Mouse (Mus musculus) spleen, adult 12 weeks (tissue): ENCODE data around the gene Fam129b.

Experiments used
- DNase-seq: peaks from one replicate; pipeline ENCODE4 v3.0.0; 2022; ENCODE audit warnings: low spot score

Gene Fam129b

GRCm38 (mm10) chr2:32860799-32861198, 15.1 kb upstream of the Fam129b start:
- no peak for DNase-seq

GRCm38 (mm10) chr2:32863317-32863716, 12.6 kb upstream of the Fam129b start:
- DNase-seq: no peak

- DNase-seq: no peak
Observed at GRCm38 (mm10) chr2:32864755-32865154, 11.2 kb upstream of the Fam129b start.

DNA sequence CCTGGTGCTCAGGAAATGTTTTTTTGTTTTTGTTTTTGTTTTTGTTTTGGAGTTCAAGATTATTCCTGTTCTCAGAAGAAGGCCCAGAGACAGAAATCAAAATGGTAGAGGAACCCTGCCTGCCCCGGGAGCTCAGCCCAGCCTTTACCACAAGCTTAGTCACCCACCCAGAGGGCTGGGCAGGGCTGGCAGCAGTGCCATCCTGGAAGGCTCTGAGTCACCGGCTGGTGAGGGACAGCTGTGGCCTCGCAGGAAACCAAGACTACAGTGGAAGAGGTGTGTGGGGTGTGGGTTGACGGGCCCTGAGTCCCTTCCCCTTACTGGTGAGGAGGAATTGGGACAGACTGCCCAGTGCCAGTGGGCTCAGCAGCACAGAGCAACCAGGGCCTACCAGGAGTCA, 8.6 kb upstream of the Fam129b start:
- no peak for DNase-seq

DNA sequence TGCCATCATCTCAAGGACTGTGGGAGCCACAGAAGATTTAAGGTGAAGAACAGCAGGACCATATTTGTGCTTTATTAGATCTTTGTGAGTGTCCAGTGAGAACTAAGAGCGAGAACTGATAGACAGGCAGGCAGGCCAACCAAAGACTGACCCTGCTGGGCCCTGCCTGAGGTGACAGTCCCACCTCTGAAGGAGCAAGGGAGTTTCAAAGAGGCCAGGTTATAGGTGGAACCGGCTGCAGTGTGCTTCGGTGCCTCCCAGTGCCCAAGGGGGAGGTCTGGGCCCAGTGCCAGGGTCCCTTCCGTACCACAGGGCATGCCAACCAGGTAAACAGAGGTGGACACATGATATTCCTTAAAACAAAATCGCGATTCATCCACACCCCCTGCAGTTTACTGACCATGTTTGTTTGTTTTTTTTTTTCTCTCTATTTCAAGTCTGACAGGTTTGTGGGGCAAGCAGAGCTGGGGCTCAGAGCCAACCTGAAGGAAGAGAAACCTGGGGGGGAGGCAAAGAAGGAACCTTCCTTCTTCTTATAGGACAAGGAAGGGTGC, 6.1 kb upstream of the Fam129b start:
- no peak for DNase-seq

DNA sequence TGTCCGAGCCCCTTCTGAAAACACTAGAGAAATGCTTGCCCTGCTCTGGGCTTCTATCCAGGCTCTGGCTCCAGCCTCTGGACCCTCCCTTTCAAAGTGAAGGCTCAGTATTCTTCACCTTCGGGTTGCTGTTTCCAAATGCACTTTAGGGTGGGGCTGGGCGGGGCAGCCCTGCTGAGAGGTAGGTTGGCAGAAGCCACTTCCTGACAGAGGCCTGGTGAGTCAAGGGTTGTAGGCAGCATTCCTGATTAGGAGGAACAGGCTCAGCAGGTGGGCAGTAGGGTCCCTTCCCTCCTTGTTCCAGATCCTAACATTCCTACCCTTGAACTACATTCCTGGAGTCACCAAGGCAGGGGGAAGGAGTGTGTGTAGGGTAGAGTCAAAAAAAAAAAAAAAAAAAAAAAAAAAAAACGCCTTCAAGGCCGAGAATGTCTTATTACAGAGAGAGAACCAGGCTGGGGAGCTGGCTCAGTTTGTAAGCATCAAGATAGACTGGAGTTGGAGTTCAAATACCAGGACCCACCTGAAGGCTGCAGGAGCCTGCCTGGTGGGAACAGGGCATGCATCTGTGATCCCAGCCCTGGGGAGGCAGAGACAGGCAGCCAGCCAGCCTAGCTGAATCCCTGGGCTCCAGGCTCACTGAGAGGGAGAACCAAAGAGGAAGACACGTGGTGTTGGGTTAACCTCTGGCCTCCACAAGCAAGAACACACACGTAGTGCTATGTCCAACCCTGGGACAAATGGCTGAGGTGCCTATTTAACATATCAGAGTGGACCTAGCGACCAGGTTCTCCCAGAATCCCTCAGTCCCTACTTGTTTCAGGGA, 5.4 kb upstream of the Fam129b start:
- no peak for DNase-seq

GRCm38 (mm10) chr2:32874070-32874469, 1.8 kb upstream of the Fam129b start:
- DNase-seq: no peak

- DNase-seq: no peak
Observed at GRCm38 (mm10) chr2:32874951-32875674, 801 bp upstream of the Fam129b start.

GRCm38 (mm10) chr2:32876490-32877302, 782 bp downstream of the Fam129b start:
- no peak for DNase-seq

DNA sequence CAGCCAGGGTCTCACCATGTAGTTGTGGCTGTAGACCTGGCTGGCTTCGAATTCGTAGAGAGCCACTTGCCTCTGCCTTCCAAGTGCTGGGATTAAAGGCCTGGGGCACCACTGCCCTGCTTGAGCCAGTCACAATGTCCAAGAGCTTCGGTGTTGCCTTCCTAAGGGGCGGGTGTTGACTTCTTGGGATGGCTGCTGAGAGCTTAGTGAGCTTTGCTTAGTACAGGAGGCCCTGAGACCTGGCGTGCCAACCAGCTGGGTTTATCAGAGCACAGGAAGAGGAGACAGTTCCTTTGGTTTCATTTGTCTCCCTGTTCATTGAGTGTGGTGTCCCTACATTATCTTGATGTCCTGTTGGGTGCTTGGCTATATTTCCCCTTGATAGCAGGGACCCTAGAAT, 1.4 kb downstream of the Fam129b start:
- DNase-seq: no peak

DNA sequence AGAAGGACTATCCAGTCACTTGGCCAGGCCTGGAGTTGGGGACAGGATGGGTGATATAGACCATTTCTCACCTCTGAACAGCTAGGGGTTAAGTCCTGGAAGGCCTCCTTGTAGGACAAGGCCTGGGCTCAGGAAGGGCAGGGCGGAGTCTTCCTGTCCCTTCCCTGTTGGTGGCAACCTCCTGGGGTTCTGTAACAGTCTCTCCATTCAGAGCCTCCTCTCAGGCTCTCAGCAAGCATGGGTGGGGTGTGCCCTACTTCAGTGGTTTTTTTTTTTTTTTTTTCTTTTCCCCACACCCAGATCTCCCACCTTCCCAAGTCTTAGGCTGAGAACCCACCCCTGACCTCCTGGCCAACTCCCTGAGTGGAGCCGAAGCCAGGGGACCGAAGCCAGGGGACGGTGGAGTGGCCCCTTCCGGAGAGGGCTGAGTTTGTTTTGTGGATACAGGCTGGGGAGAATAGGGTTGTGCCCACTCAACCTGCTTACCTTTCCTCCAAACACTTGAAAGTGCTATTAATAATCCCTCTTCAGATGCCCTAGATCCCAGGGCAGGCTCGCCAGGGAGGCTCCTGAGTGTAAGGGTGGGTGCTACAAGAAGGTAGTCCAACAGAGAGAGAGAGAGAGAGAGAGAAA, 2.0 kb downstream of the Fam129b start:
- no peak for DNase-seq

DNA sequence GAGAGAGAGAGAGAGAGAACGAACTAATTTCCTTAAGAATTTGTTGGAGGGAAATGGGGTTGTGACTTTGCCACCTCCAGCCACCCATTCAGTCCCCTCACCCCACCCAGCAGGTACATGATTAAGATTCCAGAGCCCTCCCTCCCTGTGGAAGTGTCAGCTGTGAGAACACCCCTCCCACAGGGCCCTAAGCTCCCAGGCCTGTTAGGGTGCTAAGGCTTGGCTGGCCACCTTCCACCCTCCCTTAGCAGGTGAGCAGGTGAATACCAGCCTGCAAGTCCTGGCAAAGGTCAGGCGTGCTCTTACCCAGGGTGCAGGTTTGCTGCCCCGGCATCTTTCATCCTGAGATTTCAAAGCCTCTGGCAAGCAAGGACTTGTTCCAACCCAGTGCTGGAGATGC, 2.5 kb downstream of the Fam129b start:
- DNase-seq: no peak

DNA sequence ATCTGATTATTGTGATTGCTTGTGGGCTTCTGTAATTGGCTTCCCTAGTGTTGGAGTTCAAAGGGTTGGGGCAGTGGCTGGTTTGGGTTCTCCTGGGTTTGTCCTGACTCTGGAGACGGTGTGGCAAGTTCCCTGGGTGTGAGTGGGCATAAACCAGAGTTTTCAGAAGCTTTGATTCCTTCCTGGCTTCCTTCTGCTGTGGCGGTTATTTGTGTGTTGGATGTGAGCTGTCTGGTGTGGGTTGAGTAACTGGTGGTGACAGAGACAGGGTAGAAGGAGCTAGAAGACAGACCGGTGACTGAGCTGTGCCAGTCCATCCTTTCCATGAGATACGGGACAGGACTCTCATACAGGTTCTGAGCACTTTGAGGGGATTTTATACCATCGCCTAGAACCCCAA, 3.7 kb downstream of the Fam129b start:
- no peak for DNase-seq

GRCm38 (mm10) chr2:32881054-32881453, 5.1 kb downstream of the Fam129b start:
- no peak for DNase-seq

DNA sequence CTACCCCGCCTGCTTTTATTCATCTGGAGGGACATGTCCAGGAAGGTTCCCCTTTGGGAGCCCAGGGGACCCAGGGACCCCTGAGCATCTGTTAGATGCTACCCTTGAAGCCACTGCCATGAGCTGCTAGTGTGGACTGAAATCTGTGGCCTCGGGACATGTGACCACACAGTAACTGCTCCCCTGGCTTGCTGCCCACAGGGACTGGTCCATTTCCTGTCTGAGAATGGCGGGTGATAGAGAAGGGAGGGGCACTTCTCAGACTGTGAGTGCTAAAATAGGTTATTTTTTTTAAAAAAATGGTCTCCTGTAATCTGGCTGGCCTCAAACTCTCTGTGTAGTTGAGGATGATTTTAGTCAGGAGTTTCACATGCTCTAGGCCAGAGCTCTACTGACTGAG, 5.8 kb downstream of the Fam129b start:
- DNase-seq: no peak

DNA sequence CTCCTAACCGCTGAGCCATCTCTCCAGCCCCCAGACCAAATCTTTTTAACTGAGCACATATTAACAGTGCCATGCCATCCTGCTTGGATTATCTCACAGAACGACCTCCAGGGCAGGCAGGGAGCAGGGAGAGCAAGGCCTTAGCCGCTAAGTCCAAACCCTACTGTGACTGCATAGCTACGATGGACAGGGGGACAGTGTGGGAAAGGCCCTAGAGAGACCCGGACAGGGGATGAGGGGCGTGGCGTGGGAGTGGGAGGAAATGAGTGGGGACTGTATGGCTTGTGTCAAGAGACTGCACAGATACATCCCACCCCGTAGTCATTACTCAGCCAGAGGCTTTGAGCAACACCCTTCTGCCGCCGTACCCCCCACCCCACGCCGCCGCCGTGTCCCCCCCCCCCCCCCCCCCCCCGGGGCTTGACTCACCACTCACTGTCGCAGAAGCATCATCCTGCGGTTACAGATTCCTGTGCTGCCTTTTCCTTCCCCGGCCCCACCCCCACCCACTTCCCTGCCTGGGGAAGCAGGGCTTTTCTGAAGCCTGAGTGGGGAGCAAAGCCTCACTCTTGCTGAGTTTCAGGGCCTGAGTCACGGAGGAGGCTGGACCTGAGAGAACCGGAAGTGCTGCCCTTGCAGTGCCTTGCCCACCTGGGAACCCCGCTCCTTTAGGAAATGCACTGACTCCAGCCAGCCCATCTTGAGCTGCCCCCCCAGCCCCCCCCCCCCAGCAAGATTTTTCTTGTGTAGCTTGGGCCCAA, 6.5 kb downstream of the Fam129b start:
- no peak for DNase-seq

DNA sequence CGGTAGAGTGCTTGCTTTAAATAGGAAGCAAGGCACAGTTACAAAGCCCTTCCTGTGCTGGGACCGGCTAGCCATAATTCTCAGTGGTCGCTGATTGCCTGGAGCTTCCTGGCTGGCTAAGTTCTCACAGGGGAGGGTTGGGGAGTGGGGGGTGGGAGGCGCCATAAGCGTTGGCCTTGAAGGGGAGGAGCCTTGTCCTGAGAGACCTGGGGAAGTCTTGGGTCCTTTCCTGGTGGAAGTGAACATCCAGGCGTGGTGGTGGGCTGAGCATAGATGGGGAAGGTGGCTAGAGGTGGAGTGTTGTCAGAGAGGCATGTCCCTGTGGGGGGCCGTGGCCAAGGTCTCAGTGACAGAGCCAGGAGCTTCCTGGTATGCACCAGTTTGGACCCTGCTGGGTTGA, 8.8 kb downstream of the Fam129b start:
- no peak for DNase-seq

DNA sequence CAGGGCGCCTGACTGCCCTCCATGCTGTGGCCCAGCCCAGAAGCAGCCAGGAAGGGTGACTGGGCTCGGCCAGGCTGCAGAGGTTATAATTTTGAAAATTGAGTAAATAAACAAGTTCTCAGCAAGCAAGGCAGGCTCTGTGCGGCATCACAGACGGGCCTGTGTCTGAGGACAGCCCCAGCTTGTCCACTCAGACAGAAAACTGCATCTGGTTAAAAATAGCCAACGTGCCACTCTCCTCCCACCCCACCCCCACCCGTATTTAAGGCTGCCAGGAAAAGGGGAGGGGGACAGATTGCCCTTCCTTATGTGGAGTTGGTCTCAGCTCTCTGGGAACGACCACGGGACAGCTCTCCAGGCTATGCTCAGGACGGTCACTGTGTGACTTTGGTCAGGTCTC, 12.1 kb downstream of the Fam129b start:
- no peak for DNase-seq

GRCm38 (mm10) chr2:32888551-32888950, 12.6 kb downstream of the Fam129b start:
- no peak for DNase-seq

DNA sequence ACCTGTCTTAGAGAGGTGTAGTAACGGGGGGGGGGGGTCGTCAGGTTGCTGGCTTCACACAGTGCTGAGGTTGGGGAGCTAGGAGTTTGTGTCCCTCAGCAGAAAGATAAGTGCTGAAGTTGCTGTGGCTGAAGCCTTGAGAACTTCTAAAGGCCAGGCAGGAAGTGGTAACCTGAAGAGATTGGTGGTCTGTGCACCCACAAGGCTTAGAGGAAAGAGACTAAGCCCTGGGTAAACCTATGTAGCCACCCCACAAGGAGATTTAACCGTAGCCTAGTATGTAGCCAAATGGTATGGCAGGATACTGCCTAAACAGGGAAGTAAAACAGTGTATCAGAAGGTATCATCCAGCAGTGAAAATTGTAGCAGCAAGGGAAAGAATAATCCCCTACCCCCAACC, 14.4 kb downstream of the Fam129b start:
- DNase-seq: no peak

DNA sequence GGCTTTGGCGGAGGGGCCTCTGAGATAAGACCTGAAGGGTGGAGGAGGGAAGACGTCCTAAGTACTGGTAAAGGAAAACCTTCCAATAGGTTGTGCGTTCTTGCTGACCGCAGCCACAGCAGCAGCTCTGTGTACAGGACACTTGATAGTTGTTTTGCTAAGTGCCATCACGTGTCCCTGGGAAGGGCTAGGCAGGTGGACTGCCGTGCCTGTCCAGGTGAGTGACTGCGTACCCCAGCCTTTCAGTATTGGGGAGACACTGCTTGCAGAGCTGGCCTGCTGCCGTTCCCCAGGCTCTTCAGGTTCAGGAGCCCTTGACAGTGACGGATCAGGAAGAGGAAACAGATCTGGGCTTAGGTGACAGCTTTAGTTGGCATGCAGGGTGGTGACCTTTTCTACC, 15.4 kb downstream of the Fam129b start:
- no peak for DNase-seq
